Mouse (Mus musculus) midbrain, postnatal 0 days (tissue): Measurements from ENCODE around the gene Tpst1. TPM values are rescaled to one million over a fixed set of nuclear protein-coding genes. Genes with fewer than 3 reads are reported as not detected.
A peak's percentile ranks its signal among the peaks of the same experiment; 100 is the strongest.

Experiments
- ATAC-seq: fragments of 200-750 bp; cut with Nextera tagmentation; 2 replicates; pipeline ENCODE4 v1.8.0; 2017; ENCODE audit warnings: moderate number of reproducible peaks, mild to moderate bottlenecking, moderate TSS enrichment, moderate library complexity; ENCODE audit not compliant: low FRiP score
- DNase-seq: peaks from one replicate; pipeline ENCODE4 v3.0.0-alpha.2; 2015; ENCODE audit warnings: low spot score
- H3K27ac ChIP-seq: fragments of 300-500 bp; sonication (generic); 2 replicates; pipeline ENCODE4 v1.5.1; 2014; ENCODE audit warnings: low read depth, mild to moderate bottlenecking, low read length, mixed read lengths
- H3K27me3 ChIP-seq: fragments of 300-500 bp; sonication (generic); 2 replicates; pipeline ENCODE4 v1.6.1; 2014; ENCODE audit warnings: low read length, control low read depth, mixed read lengths; ENCODE audit not compliant: insufficient read depth
- H3K36me3 ChIP-seq: fragments of 300-500 bp; sonication (generic); 2 replicates; pipeline ENCODE4 v1.6.1; 2014; ENCODE audit warnings: low read length, control low read depth, mixed read lengths; ENCODE audit not compliant: insufficient read depth
- H3K4me1 ChIP-seq: fragments of 300-500 bp; sonication (generic); 2 replicates; pipeline ENCODE4 v1.6.1; 2014; ENCODE audit warnings: mild to moderate bottlenecking, control low read depth, antibody characterized with exemption, low read length, mixed read lengths; ENCODE audit not compliant: insufficient read depth
- H3K4me2 ChIP-seq: fragments of 300-500 bp; sonication (generic); 2 replicates; pipeline ENCODE4 v1.6.1; 2014; ENCODE audit warnings: low read depth, mild to moderate bottlenecking, low read length, mixed read lengths; ENCODE audit not compliant: poor library complexity, severe bottlenecking
- H3K4me3 ChIP-seq: fragments of 300-500 bp; sonication (generic); 2 replicates; pipeline ENCODE4 v1.5.1; 2014; ENCODE audit warnings: low read depth, mild to moderate bottlenecking, low read length, moderate library complexity
- H3K9ac ChIP-seq: fragments of 300-500 bp; sonication (generic); replicated peaks from 2 replicates; pipeline ENCODE4 v1.6.1; 2014; ENCODE audit warnings: mild to moderate bottlenecking, low read length, moderate library complexity, mixed read lengths; ENCODE audit not compliant: poor library complexity, severe bottlenecking
- H3K9me3 ChIP-seq: fragments of 300-500 bp; sonication (generic); 2 replicates; pipeline ENCODE4 v1.6.1; 2016; ENCODE audit warnings: low read length, control low read depth
- CTCF ChIP-seq: IDR thresholded peaks from 2 replicates; pipeline ENCODE4 v1.5.1; 2016; ENCODE audit warnings: antibody characterized with exemption, mild to moderate bottlenecking
- WGBS: fragments of 180-500 bp; shearing (Covaris S2); extraction: QIAGEN DNeasy Blood & Tissue Kit; methylation state at CpG from one replicate; pipeline ENCODE4 v1.1.7; 2014; 5-methylcytosine and 5-hydroxymethylcytosine counted together
- polyA plus RNA-seq: library from polyadenylated mRNA; unstranded; fragments of >200 nt; fragmentation: Nextera tagmentation; extraction: Ambion mirVana; gene quantifications from 2 replicates; pipeline ENCODE4 v1.2.1, GENCODE M21; 2015
- total RNA-seq: library from RNA; depleted of rRNA; stranded (reverse); fragments of >200 nt; gene quantifications from 2 replicates; pipeline ENCODE4 v1.2.3, GENCODE M21; 2014

Tpst1 gene
- total and polyA plus RNA-seq, 2 experiments from 2014 or later: 46.5 to 50.0 TPM

DNA sequence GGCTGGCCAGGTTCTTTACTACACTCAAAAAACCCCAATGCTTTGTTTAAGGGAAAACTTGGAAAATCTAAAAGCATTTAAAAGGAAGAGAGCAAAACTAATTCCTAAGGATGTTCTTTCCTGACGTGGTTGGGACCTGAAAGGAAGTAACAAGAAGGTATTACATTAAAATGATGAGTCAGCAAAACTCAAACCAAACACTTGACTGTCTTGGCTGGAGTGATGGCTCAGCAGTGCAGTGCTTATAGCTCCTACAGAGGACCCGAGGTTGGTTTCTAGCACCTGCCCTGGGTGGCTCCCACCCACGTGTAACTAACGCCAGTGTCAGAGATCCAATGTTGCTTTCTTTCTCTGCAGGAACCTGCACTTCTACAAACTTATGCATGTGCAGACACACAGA, 31.9 kb upstream of the Tpst1 start:
- H3K4me3 ChIP-seq: no peak overlapping the region
- no peaks in the 10 kb centered on the region for H3K9me3 ChIP-seq
- no peaks in the 10 kb centered on the region for H3K27me3 ChIP-seq
- H3K9ac ChIP-seq: no peak overlapping the region
- WGBS: 86% methylated on average over 4 of the region's 4 CpGs
- H3K36me3 ChIP-seq: peaks cover 50% of the 10 kb centered on the region
- no peak for ATAC-seq
- no peaks in the 10 kb centered on the region for H3K4me1 ChIP-seq
- H3K4me2 ChIP-seq: no peak overlapping the region
- no peak for TF ChIP-seq CTCF
- no peak overlapping the region for H3K27ac ChIP-seq
- no peak for DNase-seq

DNA sequence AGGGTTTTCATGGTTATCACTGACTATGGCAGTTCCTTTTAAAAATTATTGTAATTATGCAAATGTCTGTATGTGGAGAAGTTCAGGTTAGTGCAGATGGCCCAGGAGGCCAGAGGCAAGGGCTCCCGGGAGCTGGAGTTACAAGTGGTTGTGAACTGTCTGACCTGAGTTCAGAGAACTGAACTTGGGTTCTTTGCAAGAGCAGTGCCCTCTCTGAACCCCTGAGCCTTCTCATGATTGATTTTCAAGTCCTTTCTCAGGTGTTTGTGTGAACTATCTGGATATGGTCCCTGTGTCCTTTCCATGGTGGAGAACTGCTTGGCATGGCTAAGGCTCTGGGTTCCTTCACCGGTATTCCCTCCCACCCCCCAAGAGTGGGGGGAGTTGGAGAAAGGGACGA, 29.4 kb upstream of the Tpst1 start:
- Histone ChIP-seq H3K9me3 (no peaks in the 10 kb centered on the region), H3K4me1 (no peaks in the 10 kb centered on the region), H3K9ac (no peak overlapping the region), H3K4me2 (no peak overlapping the region), H3K4me3 (no peak overlapping the region), H3K36me3 (peaks cover 46% of the 10 kb centered on the region), H3K27ac (no peak overlapping the region), H3K27me3 (no peaks in the 10 kb centered on the region)
- ATAC-seq: no peak
- WGBS: 90% methylated on average over 3 of the region's 3 CpGs
- no peak for TF ChIP-seq CTCF
- no peak for DNase-seq

DNA sequence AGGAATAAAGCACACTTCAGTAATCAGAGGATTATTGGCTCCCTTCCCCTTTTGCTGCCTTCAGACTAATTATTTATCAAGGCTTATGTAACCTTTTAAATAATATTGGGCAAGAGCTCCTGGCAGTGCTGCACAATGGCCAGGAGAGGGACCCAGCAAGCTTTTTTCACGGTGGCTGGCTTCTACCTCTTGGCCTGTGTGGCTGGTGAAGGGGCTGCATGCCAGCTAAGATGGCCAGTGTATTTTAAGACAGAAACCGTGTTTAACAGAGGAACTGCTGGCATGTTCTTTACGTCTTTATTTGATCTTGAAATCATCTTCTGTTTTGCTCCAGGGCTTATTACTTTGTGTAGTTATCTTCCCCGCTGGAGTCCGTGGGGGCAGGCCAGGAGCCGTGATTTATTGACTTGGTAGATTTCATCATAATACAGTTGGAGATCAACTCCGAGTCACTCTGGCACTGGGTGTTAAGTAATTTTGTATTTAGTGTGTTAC, 28.9 kb upstream of the Tpst1 start:
- Histone ChIP-seq H3K4me3 (no peak overlapping the region), H3K4me1 (no peaks in the 10 kb centered on the region), H3K4me2 (no peak overlapping the region), H3K27me3 (no peaks in the 10 kb centered on the region), H3K27ac (no peak overlapping the region), H3K9me3 (no peaks in the 10 kb centered on the region), H3K36me3 (peaks cover 51% of the 10 kb centered on the region), H3K9ac (no peak overlapping the region)
- TF ChIP-seq CTCF: peak; percentile 70
- DNase-seq (peak; percentile 73), ATAC-seq (no peak)
- WGBS: 72% methylated on average over 7 of the region's 7 CpGs

DNA sequence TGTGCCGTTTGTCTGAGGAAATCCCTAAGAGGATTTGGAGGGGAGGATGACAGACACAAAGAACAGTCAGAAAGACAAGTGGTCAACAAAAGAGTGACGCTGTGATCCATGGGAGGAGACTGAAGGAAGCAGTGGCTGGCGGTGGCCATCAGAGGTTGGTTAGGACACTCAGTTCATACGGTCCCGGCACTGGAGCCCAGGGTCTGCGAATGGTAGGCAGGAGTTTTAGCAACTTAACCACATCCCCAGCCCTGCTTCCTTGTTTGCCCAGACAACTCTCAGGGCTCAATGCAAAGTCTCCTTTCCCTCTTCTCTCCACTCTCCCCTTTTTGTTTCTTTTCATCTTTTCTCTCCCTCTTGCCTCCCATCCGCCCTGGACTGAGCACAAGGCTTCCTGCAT, 27.0 kb upstream of the Tpst1 start:
- Histone ChIP-seq H3K4me1 (no peaks in the 10 kb centered on the region), H3K4me2 (no peak overlapping the region), H3K9me3 (no peaks in the 10 kb centered on the region), H3K36me3 (peaks cover 45% of the 10 kb centered on the region), H3K27ac (no peak overlapping the region), H3K27me3 (no peaks in the 10 kb centered on the region), H3K9ac (no peak overlapping the region), H3K4me3 (no peak overlapping the region)
- no peak for TF ChIP-seq CTCF
- DNase-seq (no peak), ATAC-seq (no peak)
- 67% methylated on average over 7 of the region's 7 CpGs for WGBS

DNA sequence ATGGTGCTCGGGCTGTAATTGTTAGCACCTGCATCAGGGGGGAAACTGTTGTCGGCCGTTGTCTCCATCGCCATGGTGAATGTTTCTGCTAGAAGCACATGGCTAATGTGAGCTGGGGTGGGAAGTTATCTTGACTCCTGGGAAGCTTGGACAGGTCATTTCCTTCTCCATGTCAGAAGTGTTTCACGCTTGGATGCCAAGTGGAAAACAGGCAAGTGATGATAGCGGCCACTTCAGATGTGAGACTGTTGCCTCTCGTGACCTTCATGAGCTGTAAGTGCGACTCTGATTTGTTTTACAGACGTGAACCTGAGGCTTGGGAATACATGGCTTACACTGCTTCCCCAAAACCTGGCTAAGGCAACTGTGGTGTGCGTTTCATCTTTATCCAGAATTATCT, 26.5 kb upstream of the Tpst1 start:
- no peak for ATAC-seq
- Histone ChIP-seq H3K9ac (no peak overlapping the region), H3K4me3 (no peak overlapping the region), H3K4me1 (no peaks in the 10 kb centered on the region), H3K9me3 (no peaks in the 10 kb centered on the region), H3K4me2 (no peak overlapping the region), H3K27me3 (no peaks in the 10 kb centered on the region), H3K27ac (no peak overlapping the region), H3K36me3 (peaks cover 48% of the 10 kb centered on the region)
- WGBS: 90% methylated on average over 10 of the region's 10 CpGs
- no peak for DNase-seq
- no peak for TF ChIP-seq CTCF

DNA sequence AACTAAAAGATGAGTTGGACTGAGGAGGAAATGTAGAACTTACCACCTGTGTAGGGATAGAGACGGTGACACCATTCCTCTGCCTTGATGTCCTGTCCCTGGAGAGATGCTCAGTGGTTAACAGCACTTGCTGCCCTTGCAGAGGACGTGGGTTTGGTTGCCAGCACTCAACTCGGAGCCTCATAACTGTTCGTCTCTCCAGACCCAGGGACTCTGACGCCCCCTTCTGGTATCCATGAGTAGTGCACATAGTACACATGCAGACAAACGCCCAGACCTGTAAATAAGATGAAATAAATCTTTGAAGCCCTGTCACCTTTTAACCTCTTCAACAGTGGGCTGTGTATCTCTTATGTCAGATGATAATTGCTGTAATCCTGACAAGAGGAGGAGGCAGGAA, 26.1 kb upstream of the Tpst1 start:
- Histone ChIP-seq H3K27me3 (no peaks in the 10 kb centered on the region), H3K9me3 (no peaks in the 10 kb centered on the region), H3K4me1 (no peaks in the 10 kb centered on the region), H3K4me2 (no peak overlapping the region), H3K27ac (no peak overlapping the region), H3K36me3 (peaks cover 45% of the 10 kb centered on the region), H3K4me3 (no peak overlapping the region), H3K9ac (no peak overlapping the region)
- ATAC-seq (no peak), DNase-seq (no peak)
- peak; percentile 49 for TF ChIP-seq CTCF
- 82% methylated on average over 6 of the region's 6 CpGs for WGBS
